Mouse (Mus musculus) embryonic facial prominence, embryonic 15.5 days (tissue): ENCODE results near the gene Prr18. TPM values are rescaled to one million over a fixed set of nuclear protein-coding genes. Genes with fewer than 3 reads are reported as not detected.
"Not testable (repeated sequence)": the region's sequence is repeated elsewhere in the genome, so short reads cannot be mapped to it uniquely, and the experiment has no call there.

Source experiments
- ATAC-seq: fragments of 200-750 bp; cut with Nextera tagmentation; 2 replicates; pipeline ENCODE4 v1.8.0; 2017; ENCODE audit warnings: low read depth, moderate TSS enrichment; ENCODE audit not compliant: insufficient number of reproducible peaks, low FRiP score, low TSS enrichment
- H3K27ac ChIP-seq: fragments of 300-500 bp; sonication (generic); replicated peaks from 2 replicates; pipeline ENCODE4 v1.5.1; 2015; ENCODE audit warnings: mild to moderate bottlenecking, inconsistent platforms
- H3K27me3 ChIP-seq: fragments of 300-500 bp; sonication (generic); 2 replicates; pipeline ENCODE4 v1.6.1; 2015; ENCODE audit warnings: inconsistent platforms
- H3K36me3 ChIP-seq: fragments of 300-500 bp; sonication (generic); 2 replicates; pipeline ENCODE4 v1.6.1; 2015; ENCODE audit warnings: mild to moderate bottlenecking, inconsistent platforms
- H3K4me1 ChIP-seq: fragments of 300-500 bp; sonication (generic); 2 replicates; pipeline ENCODE4 v1.6.1; 2015; ENCODE audit warnings: inconsistent platforms
- H3K4me2 ChIP-seq: fragments of 300-500 bp; sonication (generic); replicated peaks from 2 replicates; pipeline ENCODE4 v1.6.1; 2015; ENCODE audit warnings: mild to moderate bottlenecking, inconsistent platforms
- H3K4me3 ChIP-seq: fragments of 300-500 bp; sonication (generic); replicated peaks from 2 replicates; pipeline ENCODE4 v1.5.1; 2015; ENCODE audit warnings: mild to moderate bottlenecking, inconsistent platforms
- H3K9ac ChIP-seq: fragments of 300-500 bp; sonication (generic); 2 replicates; pipeline ENCODE4 v1.6.1; 2015; ENCODE audit warnings: inconsistent platforms
- H3K9me3 ChIP-seq: fragments of 300-500 bp; sonication (generic); replicated peaks from 2 replicates; pipeline ENCODE4 v1.6.1; 2016; ENCODE audit warnings: inconsistent platforms
- whole genome bisulfite sequencing: fragments of 180-500 bp; shearing (Covaris S2); methylation state at CpG from one replicate; pipeline ENCODE4 v1.1.7; 2015; 5-methylcytosine and 5-hydroxymethylcytosine counted together
- polyA plus RNA-seq: library from polyadenylated mRNA; unstranded; fragments of >200 nt; fragmentation: Nextera tagmentation; extraction: Ambion mirVana; gene quantifications from 2 replicates; pipeline ENCODE4 v1.2.1, GENCODE M21; 2015

Prr18 gene
- 0.35 and 1.2 TPM in 2 replicates for polyA plus RNA-seq

DNA sequence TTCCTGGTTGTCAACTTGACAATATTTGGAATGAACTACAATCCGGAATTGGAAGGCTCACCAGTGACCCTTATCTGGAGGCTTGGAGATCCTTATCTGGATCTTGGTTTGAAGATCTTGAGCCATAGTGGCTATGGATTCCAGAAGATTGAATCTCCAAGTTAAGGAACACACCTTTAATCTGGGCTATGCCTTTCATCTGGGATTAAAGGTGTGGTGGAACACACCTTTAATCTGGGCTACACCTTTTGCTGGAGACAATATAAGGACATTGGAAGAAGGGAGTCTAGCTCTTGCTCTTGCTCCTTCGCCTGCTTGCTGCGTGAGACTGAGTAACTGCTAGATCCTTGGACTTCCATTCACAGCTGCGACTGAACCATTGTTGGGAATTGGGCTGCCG is at the start of gene Prr18:
Prr18 (plus strand) TSS at position 301 of the 400 bp plus-strand sequence.
- 89% methylated on average over 1 of the region's 5 CpGs for WGBS
- not testable (repeated sequence) for ATAC-seq

DNA sequence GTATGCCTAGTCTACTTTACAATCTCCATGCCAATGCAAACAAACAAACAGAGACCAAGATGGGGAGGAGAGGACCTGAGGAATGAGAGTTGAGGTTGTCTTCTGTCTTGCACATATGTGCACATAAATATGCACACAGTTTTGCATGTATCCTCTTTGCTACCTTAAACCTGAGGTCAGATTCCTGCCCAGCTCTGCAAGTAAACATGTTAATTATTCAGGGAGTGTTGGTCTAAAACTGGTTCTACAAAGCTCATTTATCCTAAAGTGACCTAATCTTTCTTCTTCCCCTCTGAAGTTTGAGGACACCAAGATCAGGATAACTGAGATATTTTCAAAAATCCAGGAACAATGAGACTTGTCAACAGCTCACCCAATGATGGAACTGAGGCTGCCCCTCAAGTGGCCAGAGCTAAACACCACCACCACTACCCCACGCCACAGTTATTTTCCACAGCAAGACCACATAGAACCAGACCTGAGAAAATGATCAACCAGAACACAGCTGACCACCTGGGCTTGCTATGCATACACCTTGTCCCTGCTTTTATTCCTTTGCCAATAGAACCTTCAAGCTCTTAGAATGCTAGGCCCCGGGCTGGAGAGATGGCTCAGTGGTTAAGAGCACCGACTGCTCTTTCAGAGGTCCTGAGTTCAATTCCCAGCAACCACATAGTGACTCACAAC is 47.1 kb upstream of the Prr18 start:
- Histone ChIP-seq H3K9ac (no peak overlapping the region), H3K27ac (no peak overlapping the region), H3K4me1 (peaks cover under 1% of the 10 kb centered on the region; the same call in 1 of the 2 replicates), H3K27me3 (no peaks in the 10 kb centered on the region), H3K4me2 (no peak overlapping the region), H3K4me3 (no peak overlapping the region), H3K36me3 (peaks cover 9% of the 10 kb centered on the region), H3K9me3 (no peaks in the 10 kb centered on the region)
- 88% methylated on average over 3 of the region's 3 CpGs for WGBS
- no peak for ATAC-seq

More for the DNA sequence above, at the start of gene Prr18:
- H3K9ac ChIP-seq, H3K4me2 ChIP-seq, H3K9me3 ChIP-seq, H3K36me3 ChIP-seq, H3K27ac ChIP-seq, H3K4me3 ChIP-seq: not testable (repeated sequence)
- H3K4me1 ChIP-seq = peaks cover 18% of the 10 kb centered on the region
- peaks cover 38% of the 10 kb centered on the region for H3K27me3 ChIP-seq

DNA sequence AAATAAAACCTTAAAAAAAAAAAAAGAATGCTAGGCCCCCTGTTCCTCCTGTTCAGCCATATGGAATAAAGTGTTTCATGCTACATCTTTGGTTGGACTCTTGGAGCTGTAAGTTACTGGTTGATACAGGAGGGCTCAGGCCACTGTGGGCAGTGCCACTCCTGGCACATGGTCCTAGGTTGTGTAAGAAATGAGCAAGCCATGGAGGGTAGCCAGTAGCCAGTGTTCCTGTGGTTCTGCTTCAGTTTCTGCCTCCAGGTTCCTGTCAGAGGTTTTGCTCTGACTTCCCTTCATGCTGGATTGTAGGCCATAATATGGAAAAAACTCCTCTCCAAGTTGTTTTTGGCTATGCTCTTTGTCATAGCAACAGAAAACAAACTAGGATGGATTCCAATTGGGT is 46.5 kb upstream of the Prr18 start:
- ATAC-seq = no peak
- H3K4me2 ChIP-seq = no peak overlapping the region
- H3K27me3 ChIP-seq = no peaks in the 10 kb centered on the region
- no peaks in the 10 kb centered on the region for H3K4me1 ChIP-seq
- H3K9ac ChIP-seq = no peak overlapping the region
- H3K4me3 ChIP-seq = no peak overlapping the region
- peaks cover 9% of the 10 kb centered on the region for H3K36me3 ChIP-seq
- H3K27ac ChIP-seq = no peak overlapping the region
- no peaks in the 10 kb centered on the region for H3K9me3 ChIP-seq

- H3K4me2 ChIP-seq = no peak overlapping the region
- no peaks in the 10 kb centered on the region for H3K9me3 ChIP-seq
- H3K4me1 ChIP-seq = no peaks in the 10 kb centered on the region
- H3K27ac ChIP-seq = no peak overlapping the region
- ATAC-seq = no peak
- no peak overlapping the region for H3K9ac ChIP-seq
- no peaks in the 10 kb centered on the region for H3K27me3 ChIP-seq
- no peak overlapping the region for H3K4me3 ChIP-seq
- H3K36me3 ChIP-seq = no peaks in the 10 kb centered on the region; the same call in 1 of the 2 replicates
Measured at GRCm38 (mm10) chr17:8295825-8296224, 41.4 kb upstream of the Prr18 start.

DNA sequence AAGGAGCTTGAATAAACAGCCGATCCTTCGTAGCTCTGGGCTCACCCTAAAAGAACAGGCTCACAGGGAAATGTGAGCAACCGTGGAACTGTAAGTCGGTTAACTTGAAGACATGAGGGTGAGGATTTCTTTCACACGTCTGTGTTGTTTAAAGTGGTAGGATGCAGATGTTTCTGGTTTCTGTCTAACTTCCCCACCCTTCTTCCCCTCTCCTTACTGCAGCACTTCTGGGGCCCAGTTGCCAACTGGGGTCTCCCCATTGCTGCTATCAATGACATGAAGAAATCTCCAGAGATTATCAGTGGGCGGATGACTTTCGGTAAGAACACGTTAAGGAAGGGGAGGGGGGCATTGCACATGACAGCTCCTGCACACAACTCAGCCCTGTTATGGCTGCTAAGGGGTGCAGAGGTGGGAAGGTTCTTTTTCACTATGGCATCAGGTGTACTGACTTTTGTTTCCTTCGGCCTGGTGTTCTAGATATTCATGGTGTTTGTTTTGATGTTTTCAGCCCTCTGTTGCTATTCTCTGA is 40.9 kb upstream of the Prr18 start:
- H3K9me3 ChIP-seq = no peaks in the 10 kb centered on the region
- WGBS = 69% methylated on average over 9 of the region's 9 CpGs
- no peaks in the 10 kb centered on the region for H3K4me1 ChIP-seq
- no peaks in the 10 kb centered on the region for H3K27me3 ChIP-seq
- H3K36me3 ChIP-seq = no peaks in the 10 kb centered on the region; the same call in 1 of the 2 replicates
- H3K9ac ChIP-seq = no peak overlapping the region
- no peak overlapping the region for H3K4me2 ChIP-seq
- no peak overlapping the region for H3K4me3 ChIP-seq
- no peak for ATAC-seq
- no peak overlapping the region for H3K27ac ChIP-seq

GRCm38 (mm10) chr17:8297746-8298145 is 39.5 kb upstream of the Prr18 start:
- Histone ChIP-seq H3K4me2 (no peak overlapping the region), H3K36me3 (no peaks in the 10 kb centered on the region; the same call in 1 of the 2 replicates), H3K9ac (no peak overlapping the region), H3K27me3 (no peaks in the 10 kb centered on the region), H3K27ac (no peak overlapping the region), H3K9me3 (no peaks in the 10 kb centered on the region), H3K4me1 (no peaks in the 10 kb centered on the region), H3K4me3 (no peak overlapping the region)
- WGBS = 86% methylated on average over 5 of the region's 5 CpGs
- ATAC-seq = no peak

DNA sequence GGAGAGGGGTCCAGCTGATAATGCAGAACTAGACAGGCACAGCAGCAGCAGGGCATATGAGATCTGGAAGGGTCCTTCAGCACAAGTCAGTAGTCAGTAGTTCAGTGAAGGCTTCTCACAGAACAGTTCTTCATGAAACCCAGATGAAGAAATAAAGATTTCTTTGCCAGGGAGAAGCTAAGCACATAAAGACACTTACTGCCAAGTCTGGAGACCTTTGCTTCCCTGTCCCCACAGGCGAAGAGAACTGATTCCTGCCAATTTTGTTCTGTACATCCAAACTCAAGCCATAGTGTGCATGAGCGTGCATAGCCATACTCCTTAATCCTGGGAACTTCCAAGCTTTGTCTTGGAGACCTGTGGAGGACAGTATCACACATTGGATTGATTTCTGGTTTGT is 39.0 kb upstream of the Prr18 start:
- no peaks in the 10 kb centered on the region for H3K9me3 ChIP-seq

GRCm38 (mm10) chr17:8299524-8299923 is 37.7 kb upstream of the Prr18 start:
- H3K36me3 ChIP-seq = no peaks in the 10 kb centered on the region; the same call in 1 of the 2 replicates
- no peak overlapping the region for H3K9ac ChIP-seq
- no peaks in the 10 kb centered on the region for H3K4me1 ChIP-seq
- H3K4me2 ChIP-seq = no peak overlapping the region
- H3K27ac ChIP-seq = no peak overlapping the region
- no peak for ATAC-seq
- no peak overlapping the region for H3K4me3 ChIP-seq
- no peaks in the 10 kb centered on the region for H3K27me3 ChIP-seq
- no peaks in the 10 kb centered on the region for H3K9me3 ChIP-seq

More for the DNA sequence above, 39.0 kb upstream of the Prr18 start:
- no peak for ATAC-seq
- Histone ChIP-seq H3K36me3 (no peaks in the 10 kb centered on the region; the same call in 1 of the 2 replicates), H3K4me1 (no peaks in the 10 kb centered on the region), H3K27ac (no peak overlapping the region), H3K9ac (no peak overlapping the region), H3K4me3 (no peak overlapping the region), H3K4me2 (no peak overlapping the region), H3K27me3 (no peaks in the 10 kb centered on the region)
- WGBS = 88% methylated on average over 2 of the region's 2 CpGs

GRCm38 (mm10) chr17:8301515-8301914 is 35.7 kb upstream of the Prr18 start:
- no peaks in the 10 kb centered on the region for H3K4me1 ChIP-seq
- H3K4me3 ChIP-seq = no peak overlapping the region
- no peak overlapping the region for H3K9ac ChIP-seq
- no peaks in the 10 kb centered on the region; the same call in 1 of the 2 replicates for H3K36me3 ChIP-seq
- no peak for ATAC-seq
- 79% methylated on average over 4 of the region's 4 CpGs for WGBS
- H3K4me2 ChIP-seq = no peak overlapping the region
- H3K9me3 ChIP-seq = no peaks in the 10 kb centered on the region
- H3K27ac ChIP-seq = no peak overlapping the region
- H3K27me3 ChIP-seq = no peaks in the 10 kb centered on the region

DNA sequence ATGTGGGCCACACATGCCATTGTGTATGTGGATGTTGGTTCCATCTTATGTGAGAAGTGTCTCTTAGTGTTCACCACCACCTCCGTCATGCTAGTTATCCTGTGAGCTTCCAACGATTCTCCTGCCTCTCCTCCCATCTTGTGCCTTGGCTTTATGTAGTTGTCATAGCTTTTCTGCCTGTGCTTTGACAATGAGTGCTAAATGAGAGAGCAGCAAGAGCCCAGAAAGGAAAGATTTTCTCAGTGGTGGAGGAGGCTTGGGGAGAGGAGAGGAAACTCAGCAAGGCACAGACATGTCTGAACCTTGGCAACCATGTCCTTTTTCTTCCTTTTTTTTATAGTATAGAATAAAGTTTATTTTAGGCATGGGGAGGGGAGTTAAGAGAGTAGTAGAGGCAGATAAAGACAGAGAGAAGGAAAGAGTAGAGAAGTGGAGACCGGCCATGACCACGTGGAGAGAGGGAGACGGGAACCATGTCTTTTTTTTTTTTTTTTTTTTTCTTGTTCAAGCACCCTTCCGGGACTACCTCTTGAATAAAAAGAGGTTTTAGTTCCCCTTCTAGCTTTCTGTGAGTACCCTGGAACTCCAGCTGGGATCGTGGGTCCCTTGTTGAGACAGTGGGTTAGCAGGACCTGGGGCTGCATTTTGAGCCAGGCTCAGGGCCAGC is 34.4 kb upstream of the Prr18 start:
- no peaks in the 10 kb centered on the region for H3K9me3 ChIP-seq
- H3K36me3 ChIP-seq = no peaks in the 10 kb centered on the region; the same call in 1 of the 2 replicates
- H3K27me3 ChIP-seq = no peaks in the 10 kb centered on the region
- no peak overlapping the region for H3K9ac ChIP-seq
- WGBS = 77% methylated on average over 7 of the region's 7 CpGs
- no peak overlapping the region for H3K27ac ChIP-seq
- H3K4me1 ChIP-seq = no peaks in the 10 kb centered on the region
- no peak for ATAC-seq
- H3K4me2 ChIP-seq = no peak overlapping the region
- H3K4me3 ChIP-seq = no peak overlapping the region

- Histone ChIP-seq H3K27me3 (no peaks in the 10 kb centered on the region), H3K4me1 (no peaks in the 10 kb centered on the region), H3K4me3 (no peak overlapping the region), H3K36me3 (no peaks in the 10 kb centered on the region), H3K27ac (no peak overlapping the region), H3K9ac (no peak overlapping the region), H3K4me2 (no peak overlapping the region), H3K9me3 (no peaks in the 10 kb centered on the region)
- 42% methylated on average over 5 of the region's 5 CpGs for WGBS
- no peak for ATAC-seq
Measured at GRCm38 (mm10) chr17:8303671-8304070, 33.6 kb upstream of the Prr18 start.
